Comparison of ENCODE assay signal across 30 mouse cellular contexts in the genomic region with DNA sequence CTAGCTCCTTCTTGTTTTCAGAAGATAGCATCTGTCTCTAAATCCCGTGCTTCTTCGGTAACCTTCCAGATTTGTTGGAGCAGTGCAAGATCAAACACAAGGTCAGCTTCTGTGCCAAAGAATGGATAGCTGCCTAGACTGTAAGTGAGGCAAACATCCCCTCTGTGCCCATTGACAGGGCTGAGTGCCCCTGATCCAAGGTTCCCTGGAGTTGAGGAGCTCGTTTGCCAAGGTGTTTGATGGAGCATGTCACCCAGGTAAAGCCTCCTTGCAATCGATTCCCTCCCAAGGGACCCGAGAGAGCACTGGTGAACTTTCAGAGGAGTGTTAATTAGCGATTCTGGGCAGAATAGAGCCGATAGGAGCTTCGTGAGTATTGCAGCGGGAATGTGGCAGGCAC. TPM values are rescaled to one million over a fixed set of nuclear protein-coding genes. Genes with fewer than 3 reads are reported as not detected.
A peak's percentile ranks its signal among the peaks of the same experiment; 100 is the strongest.
DNase-seq lines count a peak whose midpoint lies in the region; ATAC-seq and TF ChIP-seq lines count a peak whose summit lies in the region.
"Had no signal": no experiment of that assay in that cellular context is flagged by ENCODE, and none has a peak within 500 bp of the region (broad histone marks: within the 10 kb centered on the region; RNA-seq: fewer than 3 reads in every experiment).

No protein-coding gene starts in this region.

- 64% methylated on average over 9 of the region's 9 CpGs for WGBS in kidney, adult 2 months
- 76% methylated on average over 9 of the region's 9 CpGs for WGBS in kidney, embryonic 15.5 days

- intact Hi-C loops in heart, postnatal 25 days (cut with DNase I), result no loop called here

- H3K27me3 ChIP-seq in kidney, adult 2 months (replicated peaks; ENCODE audit: control insufficient read depth, insufficient read depth, low read length), result no peaks in the 10 kb centered on the region
- H3K27me3 ChIP-seq in kidney, embryonic 15.5 days, result no peaks in the 10 kb centered on the region
- H3K27me3 ChIP-seq: CH12.LX; embryonic facial prominence, embryonic 13.5 days; embryonic facial prominence, embryonic 15.5 days; Patski had no signal

- no peak for TF ChIP-seq POLR2A in kidney, adult 2 months (IDR thresholded peaks at IDR 0.05; ENCODE audit: low read depth, low read length)

- H3K4me3 ChIP-seq in kidney, adult 2 months (ENCODE audit: insufficient read depth, low read depth, low read length), result no peak overlapping the region
- H3K4me3 ChIP-seq in kidney, embryonic 15.5 days (replicated peaks), result no peak overlapping the region
- H3K4me3 ChIP-seq: embryonic facial prominence, embryonic 13.5 days; embryonic facial prominence, embryonic 15.5 days; erythroblast, embryonic 14.5 days; forebrain, embryonic 10.5 days; forebrain, embryonic 12.5 days had no signal

- peak; percentile 68 for DNase-seq in heart, adult 11 months
- DNase-seq in heart, postnatal 25 days (ENCODE audit: low spot score), result no peak
- peak; percentile 52 for DNase-seq in kidney, adult 2 months
- peak; percentile 75 for DNase-seq in kidney, adult 9 months
- no peak for DNase-seq in kidney, postnatal 14 days
- peak; percentile 9 for DNase-seq in ZHBTc4 (ENCODE audit: low read depth, low spot score)
- DNase-seq: adrenal gland, adult 2 months; adrenal gland, postnatal 10 days; adrenal gland, postnatal 25 days; B cell, adult 2 months; cerebellum, adult 11 months; cerebellum, adult 18-20 months; cerebellum, adult 8-10 months; cerebellum, adult 9-11 months; cerebellum, postnatal 14 days; cerebellum, postnatal 36 days; embryo, embryonic 11 days had no signal

- H3K27ac ChIP-seq in kidney, adult 2 months (ENCODE audit: insufficient read depth, low read depth, low read length), result no peak overlapping the region
- H3K27ac ChIP-seq in kidney, embryonic 15.5 days, result no peak overlapping the region
- H3K27ac ChIP-seq: embryonic facial prominence, embryonic 13.5 days; embryonic facial prominence, embryonic 15.5 days; forebrain, embryonic 10.5 days; forebrain, embryonic 12.5 days had no signal

- no peaks in the 10 kb centered on the region for H3K36me3 ChIP-seq in kidney, adult 2 months (ENCODE audit: control insufficient read depth, insufficient read depth, low read length)
- H3K36me3 ChIP-seq in kidney, embryonic 15.5 days, result peaks cover 7% of the 10 kb centered on the region; the same call in 1 of the 2 replicates
- H3K36me3 ChIP-seq: forebrain, embryonic 10.5 days; forebrain, embryonic 12.5 days had no signal

- TF ChIP-seq CTCF in kidney, adult 2 months (conservative IDR thresholded peaks at IDR 0.05; ENCODE audit: insufficient read depth, insufficient read length, low read depth, low read length), result no peak

- H3K9me3 ChIP-seq in kidney, embryonic 15.5 days (replicated peaks), result no peaks in the 10 kb centered on the region
- H3K9me3 ChIP-seq: embryonic facial prominence, embryonic 13.5 days; embryonic facial prominence, embryonic 15.5 days; forebrain, embryonic 10.5 days; forebrain, embryonic 12.5 days; G1E had no signal

- no peak overlapping the region for H3K4me2 ChIP-seq in kidney, embryonic 15.5 days
- H3K4me2 ChIP-seq: embryonic facial prominence, embryonic 13.5 days; embryonic facial prominence, embryonic 15.5 days; forebrain, embryonic 12.5 days had no signal

- no peak overlapping the region for H3K9ac ChIP-seq in kidney, embryonic 15.5 days
- H3K9ac ChIP-seq: embryonic facial prominence, embryonic 13.5 days; embryonic facial prominence, embryonic 15.5 days; forebrain, embryonic 12.5 days had no signal

- no peak for ATAC-seq in kidney, embryonic 15.5 days (replicated peaks; ENCODE audit: low FRiP score)
- ATAC-seq: CD4-positive, CD25-positive, alpha-beta regulatory T cell, adult 4 months; forebrain, embryonic 14.5 days; Patski had no signal

- peaks cover 3% of the 10 kb centered on the region; the same call in 1 of the 2 replicates for H3K4me1 ChIP-seq in kidney, adult 2 months (ENCODE audit: control insufficient read depth, insufficient read depth, low read length)
- H3K4me1 ChIP-seq in kidney, embryonic 15.5 days, result no peaks in the 10 kb centered on the region
- H3K4me1 ChIP-seq: embryonic facial prominence, embryonic 13.5 days; embryonic facial prominence, embryonic 15.5 days had no signal

RNA-seq across cellular contexts. Expression of a gene that starts 40.7 kb away (rescaled TPM):
- under 1 TPM; 0.44 to 0.45 TPM for total RNA-seq in heart, postnatal 25 days (2021)
- not detected in 2 replicates for polyA plus RNA-seq in kidney, adult 2 months (2012; rRNA removed)
- polyA plus RNA-seq in kidney, embryonic 15.5 days (2015; fragmentation: Nextera tagmentation; extraction: Ambion mirVana), result 0.05 and 0.12 TPM in 2 replicates
- total RNA-seq: adrenal gland, adult 2 months; adrenal gland, postnatal 25 days; CH12.LX; common myeloid progenitor, adult 5-6 weeks had no signal
- polyA plus RNA-seq: adrenal gland, adult 2 months; brain, embryonic 14.5 days; erythroblast, embryonic 14.5 days; forebrain, embryonic 14.5 days; G1E; Patski had no signal

Comparison
In these comparisons a context has a peak if more than half of its experiments do, and no peak if none do; other contexts are left out.
1. DNase-seq: peak in heart, adult 11 months (single experiment), kidney, adult 2 months (single experiment), kidney, adult 9 months (single experiment) and ZHBTc4 (single experiment); none in heart, postnatal 25 days (single experiment) and kidney, postnatal 14 days (single experiment).